Mouse (Mus musculus): ENCODE data around the gene Il17rd. TPM values are rescaled to one million over a fixed set of nuclear protein-coding genes. Genes with fewer than 3 reads are reported as not detected.

Gene Il17rd
- total and polyA plus RNA-seq, 3 experiments, result 0.04 TPM; not detected in 2

- Histone ChIP-seq H3K27ac (ENCODE audit: control insufficient read depth, low read depth, low read length) (no peak overlapping the region), H3K36me3 (ENCODE audit: control insufficient read depth in 1 of 2, insufficient read depth in 2 of 2, low read length in 2 of 2) (no peaks in the 10 kb centered on the region), H3K9ac (ENCODE audit: control insufficient read depth, low read depth, low read length, poor library complexity, severe bottlenecking) (no peak overlapping the region), H3K9me3 (replicated peaks; ENCODE audit: insufficient read depth, low read length) (no peaks in the 10 kb centered on the region), H3K27me3 (ENCODE audit: control insufficient read depth in 1 of 2, insufficient read depth in 2 of 2, low read length in 2 of 2) (peaks cover 0 to 6% of the 10 kb centered on the region in 2 experiments; a peak in 2 of 4 replicates), H3K4me3 (ENCODE audit: control insufficient read depth in 1 of 2, insufficient read depth in 1 of 2, low read depth in 2 of 2, low read length in 2 of 2) (no peak overlapping the region), H3K4me1 (ENCODE audit: control insufficient read depth in 1 of 2, insufficient read depth in 2 of 2, low read length in 2 of 2) (no peaks in the 10 kb centered on the region), H3K79me2 (ENCODE audit: control insufficient read depth, insufficient read depth, low read length, poor library complexity) (no peaks in the 10 kb centered on the region)
- DNase-seq (ENCODE audit: low read depth, low spot score), result no peak
- TF ChIP-seq ZC3H11A (IDR thresholded peaks at IDR 0.05; ENCODE audit: low read depth, low read length) (no peak), E2F4 (IDR thresholded peaks at IDR 0.05; ENCODE audit: borderline replicate concordance, low read depth, low read length) (no peak), MEF2A (IDR thresholded peaks at IDR 0.05; ENCODE audit: extremely low read depth, insufficient replicate concordance, low read depth, low read length, poor library complexity, severe bottlenecking) (no peak), MYB (IDR thresholded peaks at IDR 0.05; ENCODE audit: low read depth, low read length) (no peak), POLR2AphosphoS2 (IDR thresholded peaks at IDR 0.05; ENCODE audit: low read length) (no peak), EP300 (IDR thresholded peaks at IDR 0.05; ENCODE audit: low read depth in 1 of 2, low read length in 2 of 2) (no peak), UBTF (IDR thresholded peaks at IDR 0.05; ENCODE audit: borderline replicate concordance, insufficient read depth, low read depth, low read length) (no peak), ZNF384 (IDR thresholded peaks at IDR 0.05; ENCODE audit: low read depth, low read length) (no peak), MAX (IDR thresholded peaks at IDR 0.05; ENCODE audit: low read length) (no peak), ETS1 (IDR thresholded peaks at IDR 0.05; ENCODE audit: low read depth, low read length) (no peak), POLR2A (IDR thresholded peaks at IDR 0.05; ENCODE audit: control insufficient read depth in 1 of 2, insufficient read depth in 1 of 2, low read depth in 1 of 2, low read length in 2 of 2, poor library complexity in 1 of 2) (no peak), SMC3 (IDR thresholded peaks at IDR 0.05; ENCODE audit: low read depth, low read length) (no peak), MXI1 (IDR thresholded peaks at IDR 0.05; ENCODE audit: low read depth, low read length) (no peak), JUND (IDR thresholded peaks at IDR 0.05; ENCODE audit: low read depth, low read length) (no peak), KAT2A (conservative IDR thresholded peaks at IDR 0.05; ENCODE audit: low read depth, low read length) (no peak), CTCF (IDR thresholded peaks at IDR 0.05 in 2 of 3, conservative IDR thresholded peaks at IDR 0.05 in 1 of 3; ENCODE audit: control insufficient read depth in 1 of 3, insufficient read depth in 1 of 3, low read depth in 2 of 3, low read length in 3 of 3, poor library complexity in 1 of 3, severe bottlenecking in 1 of 3) (no peak)
These were observed 31.4 kb downstream of the Il17rd start for GRCm38 (mm10) chr14:27070128-27070527.

GRCm38 (mm10) chr14:27070758-27071157 lies 32.0 kb downstream of the Il17rd start:
- Histone ChIP-seq H3K4me3 (ENCODE audit: control insufficient read depth in 1 of 2, insufficient read depth in 1 of 2, low read depth in 2 of 2, low read length in 2 of 2) (no peak overlapping the region), H3K4me1 (ENCODE audit: control insufficient read depth in 1 of 2, insufficient read depth in 2 of 2, low read length in 2 of 2) (no peaks in the 10 kb centered on the region), H3K27me3 (ENCODE audit: control insufficient read depth in 1 of 2, insufficient read depth in 2 of 2, low read length in 2 of 2) (peaks cover 0 to 6% of the 10 kb centered on the region in 2 experiments; a peak in 2 of 4 replicates), H3K9ac (ENCODE audit: control insufficient read depth, low read depth, low read length, poor library complexity, severe bottlenecking) (no peak overlapping the region), H3K27ac (ENCODE audit: control insufficient read depth, low read depth, low read length) (no peak overlapping the region), H3K36me3 (ENCODE audit: control insufficient read depth in 1 of 2, insufficient read depth in 2 of 2, low read length in 2 of 2) (no peaks in the 10 kb centered on the region), H3K9me3 (replicated peaks; ENCODE audit: insufficient read depth, low read length) (no peaks in the 10 kb centered on the region), H3K79me2 (ENCODE audit: control insufficient read depth, insufficient read depth, low read length, poor library complexity) (no peaks in the 10 kb centered on the region)
- TF ChIP-seq TAL1 (IDR thresholded peaks at IDR 0.05; ENCODE audit: low read length), result no peak
- TF ChIP-seq NRF1 (IDR thresholded peaks at IDR 0.05; ENCODE audit: insufficient read depth, low read depth, low read length, poor library complexity, severe bottlenecking), result no peak
- no peak for TF ChIP-seq GABPA (IDR thresholded peaks at IDR 0.05; ENCODE audit: low read depth, low read length)
- TF ChIP-seq ZC3H11A (IDR thresholded peaks at IDR 0.05; ENCODE audit: low read depth, low read length), result no peak
- no peak for TF ChIP-seq USF2 (IDR thresholded peaks at IDR 0.05; ENCODE audit: borderline replicate concordance in 1 of 2, insufficient read depth in 1 of 2, low read depth in 1 of 2, low read length in 2 of 2)
- TF ChIP-seq RCOR1 (IDR thresholded peaks at IDR 0.05; ENCODE audit: low read depth, low read length), result no peak
- TF ChIP-seq SMC3 (IDR thresholded peaks at IDR 0.05; ENCODE audit: low read depth, low read length), result no peak
- no peak for TF ChIP-seq MYB (IDR thresholded peaks at IDR 0.05; ENCODE audit: low read depth, low read length)
- no peak for TF ChIP-seq POLR2AphosphoS2 (IDR thresholded peaks at IDR 0.05; ENCODE audit: low read length)
- TF ChIP-seq GATA1 (IDR thresholded peaks at IDR 0.05; ENCODE audit: low read depth, low read length), result no peak
- no peak for TF ChIP-seq ZNF384 (IDR thresholded peaks at IDR 0.05; ENCODE audit: low read depth, low read length)
- TF ChIP-seq KAT2A (conservative IDR thresholded peaks at IDR 0.05; ENCODE audit: low read depth, low read length), result no peak
- TF ChIP-seq MAZ (IDR thresholded peaks at IDR 0.05; ENCODE audit: low read depth, low read length), result no peak
- TF ChIP-seq USF1 (IDR thresholded peaks at IDR 0.05; ENCODE audit: low read depth, low read length), result no peak
- DNase-seq (ENCODE audit: low read depth, low spot score), result no peak
